Mouse (Mus musculus) inflammation-experienced regulatory T-cells, adult 6 months (primary cell): ENCODE data around the gene Tgif1. TPM values are rescaled to one million over a fixed set of nuclear protein-coding genes. Genes with fewer than 3 reads are reported as not detected.
"Not testable (repeated sequence)": the region's sequence is repeated elsewhere in the genome, so short reads cannot be mapped to it uniquely, and the experiment has no call there.

Source experiments
- ATAC-seq: one replicate; pipeline ENCODE4 v1.8.0; 2017
- polyA plus RNA-seq, 3 experiments: library from polyadenylated mRNA; unstranded; fragments of 100-300 nt; shearing (Covaris generic); gene quantifications; one replicate each; pipeline ENCODE4 v1.2.1; 2017

Tgif1 gene
- polyA plus RNA-seq, 3 experiments from 2014 or later = 44.9 to 73.0 (median 47.1) TPM

DNA sequence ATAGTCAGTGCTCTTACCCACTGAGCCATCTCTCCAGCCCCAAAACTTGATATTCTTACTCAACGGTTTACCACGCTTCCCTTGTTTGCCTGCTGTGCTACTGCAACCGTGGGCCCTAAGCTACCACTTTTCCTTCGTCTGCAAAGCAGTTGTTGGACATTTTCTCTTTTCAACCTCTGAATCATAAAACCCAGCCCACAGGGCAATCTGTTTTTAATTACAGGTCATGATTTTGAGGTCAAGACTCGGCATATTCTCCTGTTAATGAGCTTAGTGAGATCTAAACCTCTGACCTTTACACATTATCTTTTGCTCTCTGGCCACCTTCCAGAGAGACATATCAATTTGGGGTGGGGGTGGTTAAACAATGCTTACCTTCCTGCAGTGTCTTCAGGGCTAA lies 14.8 kb downstream of the Tgif1 start:
- ATAC-seq = no peak

- no peak for ATAC-seq
Observed at GRCm38 (mm10) chr17:70838031-70838430, 15.3 kb downstream of the Tgif1 start.

DNA sequence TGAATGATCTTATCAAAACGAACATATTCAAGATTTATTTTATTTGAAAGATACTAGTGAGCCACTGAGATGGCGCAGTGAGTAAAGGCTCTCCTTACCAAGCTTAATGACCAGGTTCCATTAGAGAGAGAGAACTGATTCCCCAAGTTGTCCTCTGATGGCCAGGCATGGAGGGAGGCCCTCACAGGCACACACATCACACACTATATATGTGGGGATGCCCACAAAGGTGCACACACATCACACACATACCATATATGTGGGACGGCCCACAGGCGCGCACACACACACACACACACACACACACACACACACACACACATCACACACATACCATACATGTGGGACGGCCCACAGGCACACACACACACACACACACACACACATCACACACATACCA lies 15.9 kb downstream of the Tgif1 start:
- not testable (repeated sequence) for ATAC-seq

DNA sequence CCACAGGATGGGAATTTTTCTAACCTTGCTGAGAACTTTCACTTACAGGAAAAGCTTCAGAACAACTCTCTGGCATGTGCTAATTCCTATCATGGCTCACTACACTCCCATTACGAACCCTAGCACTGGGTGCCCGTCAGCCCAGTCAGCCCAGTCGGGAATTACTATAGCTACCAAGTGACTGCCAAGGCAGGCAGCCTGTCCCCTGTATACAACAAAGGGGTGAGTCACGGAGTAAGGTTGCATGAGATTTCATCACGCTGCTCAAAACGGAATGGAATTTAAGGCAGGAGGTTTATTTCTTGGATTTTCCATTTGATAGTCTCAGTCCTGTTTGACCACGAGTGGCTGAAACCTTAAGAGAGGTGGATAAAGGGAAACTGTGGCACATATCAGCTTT lies 16.5 kb downstream of the Tgif1 start:
- no peak for ATAC-seq

DNA sequence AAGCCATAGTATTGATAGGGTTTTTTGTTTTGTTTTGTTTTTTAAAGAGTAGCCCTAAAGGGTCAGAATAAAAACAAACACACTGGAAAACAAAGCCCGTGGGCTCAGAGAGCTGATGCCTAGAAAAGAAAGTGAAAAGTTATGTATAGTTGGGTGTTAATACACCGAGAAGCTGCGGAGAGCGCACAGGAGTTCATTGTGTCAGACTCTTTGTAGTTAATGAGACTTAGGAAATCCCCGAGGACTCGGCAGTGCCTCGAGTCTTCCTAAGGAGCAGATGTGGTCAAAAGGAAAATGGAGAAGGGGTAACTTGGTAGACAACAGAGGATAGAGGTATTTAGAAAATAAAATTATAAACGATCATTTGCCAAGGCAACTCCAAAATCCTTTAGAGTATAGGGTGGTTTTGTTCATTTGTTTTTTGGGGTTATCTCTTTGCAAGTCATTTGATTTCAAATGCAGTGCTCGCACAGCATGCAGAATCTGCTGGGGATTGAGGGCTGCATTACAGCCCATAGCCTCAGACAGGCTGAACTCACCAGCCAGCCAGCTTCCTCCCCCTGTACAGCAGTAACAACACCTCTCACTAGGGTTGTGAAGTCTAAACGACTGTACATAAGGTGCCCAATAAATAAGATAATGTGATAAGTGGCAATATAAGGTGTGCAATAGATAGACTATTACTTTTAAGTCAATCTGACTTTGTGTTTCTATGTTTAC lies 18.1 kb downstream of the Tgif1 start:
- ATAC-seq = peak; percentile 53

DNA sequence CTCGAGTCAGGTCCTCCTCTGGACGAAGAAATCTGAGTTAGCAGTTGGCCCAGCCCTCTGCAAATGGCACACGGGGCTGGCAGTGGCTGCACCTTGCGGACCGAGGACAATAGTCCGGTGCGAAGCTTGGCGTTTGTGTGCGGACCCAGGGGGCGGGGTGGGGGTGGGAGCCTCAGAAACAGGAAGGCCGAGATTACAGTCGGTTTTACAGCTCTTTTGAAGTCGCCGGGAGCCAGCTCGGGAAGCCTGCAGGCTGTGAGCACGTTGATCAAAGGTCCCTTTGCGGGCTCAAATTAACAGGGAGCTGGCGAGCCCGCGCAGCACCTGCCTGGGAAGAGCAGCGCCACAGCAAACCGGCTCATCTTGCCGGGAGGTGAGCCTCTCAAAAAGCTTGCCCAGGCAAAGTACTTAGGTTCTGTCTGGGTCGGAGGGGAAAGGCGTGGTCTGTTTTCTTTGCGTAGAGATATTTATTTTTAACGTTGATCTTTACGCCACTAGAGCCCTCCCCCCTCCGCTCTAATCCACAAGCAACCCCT lies 18.8 kb downstream of the Tgif1 start:
- ATAC-seq = peak; percentile 37

DNA sequence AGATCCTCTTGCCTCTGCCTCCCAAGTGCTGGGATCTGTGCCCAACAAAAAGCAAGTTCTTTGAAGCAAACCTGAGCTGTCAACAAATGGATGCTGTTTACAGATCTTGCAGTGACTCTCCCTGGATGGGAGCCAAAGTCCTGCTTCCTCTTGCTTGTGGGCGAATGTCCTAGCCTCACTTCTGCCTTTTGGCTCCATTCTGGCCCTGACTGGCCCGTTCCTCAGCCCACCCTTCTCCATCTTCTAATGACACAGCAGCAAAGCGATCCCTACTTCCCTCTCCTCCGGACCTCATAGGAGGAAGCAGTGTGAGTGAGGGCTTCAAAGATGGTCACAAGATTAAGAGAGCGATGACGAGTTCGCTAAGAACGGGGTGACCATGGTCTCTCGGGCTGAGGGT lies 20.8 kb downstream of the Tgif1 start:
- no peak for ATAC-seq

GRCm38 (mm10) chr17:70831591-70831990 lies 21.8 kb downstream of the Tgif1 start:
- no peak for ATAC-seq

DNA sequence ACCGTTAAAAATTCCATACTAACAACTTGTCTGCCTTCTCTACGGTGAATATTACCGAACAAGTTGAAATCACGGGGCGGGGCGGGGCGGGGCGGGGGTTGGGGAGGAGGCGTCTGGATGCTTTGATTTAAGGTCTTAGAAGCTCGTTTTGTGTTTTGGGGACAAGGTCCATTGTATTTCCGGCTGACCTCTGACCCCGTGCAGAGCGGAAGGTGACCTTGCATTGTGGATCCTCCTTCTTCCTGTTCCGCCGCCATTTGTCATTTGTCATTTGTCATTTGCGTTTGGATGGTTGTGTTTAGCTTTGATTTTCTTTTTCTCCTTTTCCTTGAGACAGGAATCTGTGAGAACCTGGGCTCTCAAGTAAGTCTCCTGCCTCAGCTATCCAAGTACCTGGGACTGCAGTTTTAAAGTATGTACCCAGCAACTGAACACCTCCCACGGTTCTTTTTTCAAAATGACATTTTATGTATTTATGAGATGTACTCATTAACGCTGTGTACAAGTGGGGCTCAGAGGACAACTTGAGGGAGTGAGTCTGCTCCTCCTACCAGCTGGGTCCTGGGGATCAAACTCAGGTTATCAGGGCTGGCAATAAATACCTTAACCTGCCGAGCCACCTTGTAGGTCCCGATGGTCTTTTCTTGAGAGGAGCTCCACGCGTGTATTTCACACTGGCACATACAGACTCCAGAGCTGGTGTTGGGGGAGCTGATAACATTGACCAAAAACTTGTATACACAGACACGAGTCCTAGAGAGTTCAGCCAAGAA lies 23.2 kb downstream of the Tgif1 start:
- no peak for ATAC-seq

GRCm38 (mm10) chr17:70829217-70829616 lies 24.1 kb downstream of the Tgif1 start:
- no peak for ATAC-seq

GRCm38 (mm10) chr17:70828569-70828968 lies 24.8 kb downstream of the Tgif1 start:
- no peak for ATAC-seq

- no peak for ATAC-seq
Observed at GRCm38 (mm10) chr17:70828180-70828528, 25.2 kb downstream of the Tgif1 start.

DNA sequence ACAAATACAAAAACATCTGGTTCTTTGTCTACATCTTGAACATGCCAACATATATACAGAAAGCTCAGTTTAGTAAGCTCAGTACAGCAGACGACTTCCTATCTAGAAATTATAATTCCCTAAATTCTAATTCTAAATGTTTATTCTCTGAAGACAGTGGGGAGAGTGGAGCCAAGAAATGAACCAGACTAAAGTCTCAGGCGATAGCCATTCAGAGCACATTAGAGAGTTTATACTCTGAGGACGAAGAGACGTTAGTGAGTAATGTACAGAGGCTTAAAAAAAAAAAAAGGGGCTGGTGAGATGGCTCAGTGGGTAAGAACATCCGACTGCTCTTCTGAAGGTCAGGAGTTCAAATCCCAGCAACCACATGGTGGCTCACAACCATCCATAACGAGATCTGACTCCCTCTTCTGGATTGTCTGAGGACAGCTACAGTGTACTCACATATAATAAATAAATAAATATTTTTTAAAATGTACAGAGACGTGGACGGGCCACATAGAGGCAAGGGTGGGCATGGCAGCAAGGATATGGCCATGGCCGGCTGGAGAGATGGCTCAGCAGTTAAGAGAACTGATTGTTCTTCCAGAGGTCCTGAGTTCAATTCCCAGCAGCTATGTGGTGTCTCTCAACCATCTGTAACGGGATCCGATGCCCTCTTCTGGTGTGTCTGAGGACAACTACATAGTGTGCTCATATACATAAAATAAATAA lies 25.7 kb downstream of the Tgif1 start:
- ATAC-seq = not testable (repeated sequence)

DNA sequence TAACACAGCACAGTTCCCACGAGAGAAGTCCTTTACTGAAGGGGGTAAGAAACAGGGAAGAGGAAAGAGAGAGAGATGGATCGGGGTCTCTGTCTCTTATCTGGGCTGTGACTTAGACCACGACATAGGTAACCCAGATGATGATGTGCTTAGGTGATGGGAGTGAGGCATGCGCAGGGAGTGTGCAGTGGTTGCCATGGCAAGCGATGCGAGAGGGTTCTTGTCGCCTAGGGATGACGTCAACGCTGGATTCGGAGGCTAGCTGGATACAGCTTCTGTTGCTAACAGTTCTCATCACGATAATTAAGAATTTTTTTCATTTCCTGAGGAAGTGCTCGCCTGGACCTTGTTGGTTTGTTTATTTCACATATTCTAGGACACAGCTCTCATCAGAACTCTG lies 27.1 kb downstream of the Tgif1 start:
- ATAC-seq = no peak

DNA sequence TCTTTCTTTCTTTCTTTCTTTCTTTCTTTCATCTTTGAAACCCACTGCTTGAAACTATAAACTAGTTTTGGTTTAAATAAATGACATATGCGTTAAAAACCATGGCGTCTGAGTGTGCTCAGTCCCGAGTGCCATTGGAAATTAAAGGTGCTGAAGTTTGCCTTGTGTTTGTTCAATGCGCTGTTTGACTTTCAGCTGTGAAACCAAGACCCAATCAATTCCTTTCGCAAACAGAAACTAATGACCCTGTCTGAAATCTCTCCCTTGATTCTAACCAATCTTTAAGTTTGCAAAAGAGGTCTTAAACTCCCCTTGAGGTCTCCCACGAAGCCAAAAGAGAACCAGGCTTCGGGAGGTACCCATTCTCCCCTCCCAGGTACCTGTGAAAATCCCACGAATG lies 30.3 kb downstream of the Tgif1 start:
- no peak for ATAC-seq

DNA sequence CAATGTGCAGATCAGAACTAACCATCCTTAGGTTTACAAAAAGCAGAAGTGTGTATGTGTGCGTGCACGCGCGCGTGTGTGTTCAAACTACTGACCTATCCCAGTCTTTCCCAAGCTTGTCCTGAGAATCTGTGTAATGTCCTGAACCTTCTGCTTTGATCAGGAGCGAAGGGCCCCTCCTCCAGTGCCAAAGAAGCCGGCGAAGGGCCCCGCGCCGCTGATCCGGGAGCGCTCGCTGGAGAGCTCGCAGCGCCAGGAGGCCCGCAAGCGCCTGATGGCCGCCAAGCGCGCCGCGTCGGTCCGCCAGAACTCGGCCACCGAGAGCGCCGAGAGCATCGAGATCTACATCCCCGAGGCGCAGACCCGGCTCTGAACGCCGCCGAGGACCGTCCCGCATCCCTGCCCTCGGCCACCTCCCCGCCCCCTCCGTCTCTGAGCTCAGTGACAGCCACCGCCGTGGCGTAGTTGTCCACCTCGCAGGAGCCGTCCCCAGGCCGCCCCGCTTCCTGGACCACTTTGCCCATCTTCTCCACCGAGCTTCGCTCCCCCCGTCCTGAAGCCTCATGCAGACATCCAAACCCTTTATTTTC lies 35.4 kb downstream of the Tgif1 start:
- no peak for ATAC-seq

DNA sequence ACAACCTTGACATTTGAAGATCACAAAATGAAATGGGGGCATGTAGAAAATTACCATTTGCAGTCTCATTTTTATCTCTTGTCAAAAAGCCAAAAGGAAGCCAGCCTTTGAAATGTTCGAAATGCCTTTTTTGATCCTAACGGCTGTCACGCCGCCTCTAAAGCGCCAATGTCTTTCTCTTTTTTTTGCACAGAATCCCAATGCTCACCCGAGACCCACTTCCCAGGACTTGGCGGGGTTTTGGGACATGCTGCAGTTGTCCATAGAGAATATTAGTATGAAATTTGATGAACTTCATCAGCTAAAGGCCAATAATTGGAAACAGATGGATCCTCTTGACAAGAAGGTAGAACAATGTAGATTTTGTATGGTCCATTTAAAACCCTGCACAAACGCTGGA lies 38.3 kb downstream of the Tgif1 start:
- no peak for ATAC-seq

DNA sequence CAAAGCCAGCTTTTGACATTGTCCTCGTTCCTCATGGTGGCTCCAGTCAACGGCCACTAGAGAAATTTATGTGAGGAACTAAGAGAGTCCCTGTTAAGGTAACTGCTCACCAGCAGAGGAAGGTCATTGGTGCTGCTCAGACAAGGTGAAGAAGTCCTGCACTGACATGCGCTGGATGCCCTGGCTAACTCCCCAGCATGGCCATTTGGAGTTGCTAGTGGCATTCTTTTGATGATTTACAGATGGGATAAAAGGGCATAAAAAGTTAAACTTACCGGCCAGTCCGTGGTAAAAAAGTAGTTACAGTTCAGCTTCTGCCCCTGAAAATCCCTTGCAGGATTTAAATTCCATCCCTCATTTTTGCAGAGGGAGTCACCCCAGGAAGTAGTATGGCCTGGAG lies 42.6 kb downstream of the Tgif1 start:
- no peak for ATAC-seq

GRCm38 (mm10) chr17:70809776-70810175 lies 43.6 kb downstream of the Tgif1 start:
- ATAC-seq = no peak

DNA sequence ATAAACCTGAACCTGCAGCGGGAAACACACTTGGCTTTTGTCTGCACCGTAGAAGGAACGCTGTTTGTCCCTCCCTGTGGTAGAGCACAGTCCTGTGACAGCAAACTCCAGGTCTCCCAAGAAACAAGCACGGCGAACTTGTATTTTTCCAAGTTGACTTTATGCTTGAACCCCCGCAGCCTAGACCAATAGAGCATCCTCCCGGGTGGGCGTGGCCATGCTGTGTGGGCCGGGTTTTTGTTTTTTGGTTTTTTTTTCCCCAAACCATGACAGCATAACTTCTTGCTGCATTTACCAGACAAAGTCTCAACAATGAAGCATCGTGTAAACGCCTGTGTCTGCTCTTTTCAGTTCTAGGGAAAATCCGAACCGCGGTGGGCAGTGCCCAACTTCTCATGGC lies 44.5 kb downstream of the Tgif1 start:
- no peak for ATAC-seq

GRCm38 (mm10) chr17:70807885-70808284 lies 45.5 kb downstream of the Tgif1 start:
- no peak for ATAC-seq

GRCm38 (mm10) chr17:70806600-70806999 lies 46.7 kb downstream of the Tgif1 start:
- no peak for ATAC-seq

DNA sequence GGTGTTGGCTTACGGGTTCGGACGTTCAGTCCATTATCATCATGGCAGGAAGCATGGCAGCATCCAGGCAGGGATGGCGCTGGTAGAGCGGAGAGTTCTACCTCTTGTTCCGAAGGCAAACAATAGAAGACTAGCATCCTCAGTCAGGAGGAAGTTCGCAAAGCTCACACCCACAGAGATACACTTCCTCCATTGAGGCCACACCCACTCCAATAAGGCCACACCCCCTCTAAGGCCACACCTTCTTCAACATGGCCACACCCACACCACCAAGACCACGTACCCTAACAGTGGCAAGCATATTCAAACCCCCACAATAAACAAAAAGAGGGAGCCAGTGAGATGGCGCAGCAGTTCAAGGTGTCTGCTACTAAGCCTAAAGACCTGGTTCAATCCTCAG lies 47.5 kb downstream of the Tgif1 start:
- no peak for ATAC-seq
